Mouse (Mus musculus): ENCODE measurements around the gene Abca13. TPM values are rescaled to one million over a fixed set of nuclear protein-coding genes. Genes with fewer than 3 reads are reported as not detected.

Abca13 gene
- total RNA-seq, 2 experiments from 2014 or later, result not detected

DNA sequence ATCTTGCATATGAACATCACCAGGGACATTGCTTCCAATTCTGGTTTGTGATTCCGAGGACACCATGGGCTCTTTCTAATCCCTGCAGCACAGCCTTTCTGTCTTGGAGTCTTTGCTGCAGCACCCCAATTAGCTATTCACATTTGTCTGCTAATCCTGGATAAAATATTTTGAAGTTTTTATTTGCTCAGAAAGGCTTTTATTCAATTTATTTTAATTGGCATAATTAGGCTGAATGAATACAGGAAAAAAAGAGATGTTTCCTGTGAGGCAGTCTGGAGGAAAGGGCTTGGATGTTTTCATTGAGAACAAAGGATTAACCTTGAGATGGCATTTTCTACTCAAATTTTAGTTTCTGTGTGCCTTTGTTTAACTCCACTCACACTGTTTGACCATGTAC lies 428.2 kb downstream of the Abca13 start:
- intact Hi-C loops (cut with DNase I; ENCODE audit: low total_unique reads), result no loop called here
- no peak for DNase-seq

DNA sequence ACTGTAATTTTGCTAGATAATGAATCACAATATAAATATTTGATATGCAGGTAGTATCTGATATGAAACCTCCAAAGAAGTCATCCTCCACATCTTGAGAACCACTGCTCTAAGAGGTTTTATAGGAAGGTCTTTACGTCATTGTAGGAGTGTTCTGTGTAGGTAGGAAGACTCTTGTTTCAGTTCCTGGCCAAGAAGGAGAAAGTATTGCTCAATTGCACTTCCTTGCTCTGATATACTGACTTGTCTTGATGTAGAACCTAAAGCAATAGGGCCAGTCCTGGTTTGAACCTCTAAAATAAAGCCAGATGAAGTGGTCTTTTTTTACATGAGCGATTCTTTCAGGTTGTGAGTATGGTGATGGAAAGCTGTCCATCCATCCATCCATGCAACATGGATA lies 431.1 kb downstream of the Abca13 start:
- no peak for DNase-seq

DNA sequence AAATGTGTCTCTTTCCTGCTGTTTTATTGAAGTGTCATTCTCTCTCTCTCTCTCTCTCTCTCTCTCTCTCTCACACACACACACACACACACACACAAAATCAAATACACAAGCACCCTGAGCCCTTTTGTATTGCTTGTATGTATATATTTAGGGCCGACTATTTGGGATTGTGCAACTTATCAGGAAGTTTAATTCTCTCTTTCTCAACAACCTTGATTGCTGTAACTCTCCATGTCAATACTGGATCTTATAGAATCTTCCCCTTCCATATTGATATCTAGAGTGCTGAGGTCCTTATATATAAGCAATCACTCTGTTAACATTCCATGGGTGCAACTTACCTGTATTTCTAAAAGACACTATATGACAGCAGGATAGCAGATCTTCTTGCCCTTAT lies 433.0 kb downstream of the Abca13 start:
- no peak for DNase-seq
- intact Hi-C loops (cut with DNase I; ENCODE audit: low total_unique reads), result no loop called here

More for the DNA sequence above, 431.1 kb downstream of the Abca13 start:
- intact Hi-C loops (cut with DNase I; ENCODE audit: low total_unique reads), result no loop called here

GRCm38 (mm10) chr11:9625812-9626211 lies 434.1 kb downstream of the Abca13 start:
- intact Hi-C loops (cut with DNase I; ENCODE audit: low total_unique reads), result no loop called here
- DNase-seq, result no peak

GRCm38 (mm10) chr11:9647272-9647671 lies 455.5 kb downstream of the Abca13 start:
- intact Hi-C loops (cut with DNase I; ENCODE audit: low total_unique reads), result no loop called here

DNA sequence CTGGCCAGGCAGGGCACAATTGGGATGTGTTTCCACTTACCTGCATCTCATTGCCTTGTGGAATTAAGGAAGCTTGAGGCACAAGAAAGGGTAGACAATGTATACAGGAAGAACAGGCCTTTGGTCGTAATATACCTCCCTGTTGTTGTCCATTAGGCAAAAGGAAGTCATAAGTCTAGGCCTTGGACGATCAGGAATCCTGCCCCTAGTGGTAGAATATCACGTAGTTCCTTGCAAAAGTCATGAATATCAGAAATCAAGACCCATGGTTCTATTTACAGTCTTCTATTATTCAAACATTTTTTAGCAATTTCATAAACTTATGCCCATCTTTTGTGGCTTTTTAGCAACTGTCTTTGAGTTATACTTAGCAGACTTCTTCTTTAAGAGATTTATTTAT lies 456.2 kb downstream of the Abca13 start:
- intact Hi-C loops (cut with DNase I; ENCODE audit: low total_unique reads), result no loop called here
- no peak for DNase-seq

More at GRCm38 (mm10) chr11:9647272-9647671, 455.5 kb downstream of the Abca13 start:
- no peak for DNase-seq

DNA sequence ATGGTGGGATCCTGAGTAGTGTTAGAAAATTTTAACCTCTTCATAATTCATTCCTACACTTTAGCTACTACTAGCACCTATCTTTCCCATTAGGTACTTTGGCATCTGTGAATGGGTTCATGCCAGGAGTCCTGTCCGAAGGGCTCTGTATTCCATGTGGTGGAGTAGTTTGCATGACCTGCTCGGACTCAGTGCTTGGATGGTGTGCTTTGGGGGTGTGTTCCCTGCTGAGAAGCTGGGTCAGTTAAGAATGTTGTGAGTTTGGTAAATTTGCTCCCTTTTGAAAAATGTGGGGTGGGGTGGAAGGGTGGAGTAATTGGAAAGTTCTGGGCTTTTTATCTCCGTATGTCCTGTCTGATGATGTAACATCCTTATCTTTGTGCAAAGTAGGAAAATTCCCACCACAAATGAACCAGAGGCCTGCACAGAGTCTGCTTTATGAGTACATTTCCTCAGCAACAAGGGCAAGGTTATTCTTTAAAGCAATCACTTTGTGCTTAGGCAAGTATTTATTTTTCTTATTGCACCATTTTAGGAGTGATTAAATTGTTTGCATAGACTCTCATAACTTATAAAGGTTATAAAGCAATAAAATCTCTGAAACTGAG lies 475.0 kb downstream of the Abca13 start:
- no peak for DNase-seq
- intact Hi-C loops (cut with DNase I; ENCODE audit: low total_unique reads), result no loop called here

DNA sequence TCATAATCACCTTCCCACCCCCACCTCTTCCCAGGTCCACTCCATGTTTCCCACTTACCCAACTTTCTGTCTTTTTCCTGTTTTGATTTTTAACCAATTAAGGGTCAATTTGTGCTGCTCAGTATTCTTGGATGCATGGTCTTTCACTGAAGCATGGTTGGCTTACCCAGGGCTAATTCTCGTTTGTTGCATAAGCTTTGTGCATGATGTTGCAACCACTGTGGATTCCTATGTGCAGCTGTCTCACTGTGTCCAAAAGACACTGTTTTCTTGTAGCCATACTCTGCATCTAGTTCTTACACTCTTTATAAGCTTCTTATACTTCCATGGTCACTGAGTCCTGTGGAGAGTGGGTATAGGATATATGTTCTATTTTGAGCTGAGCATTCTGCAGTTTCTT lies 477.7 kb downstream of the Abca13 start:
- DNase-seq, result no peak

GRCm38 (mm10) chr11:9684952-9685351 lies 493.2 kb downstream of the Abca13 start:
- intact Hi-C loops (cut with DNase I; ENCODE audit: low total_unique reads), result no loop called here
- no peak for DNase-seq

More for the DNA sequence above, 477.7 kb downstream of the Abca13 start:
- intact Hi-C loops (cut with DNase I; ENCODE audit: low total_unique reads), result no loop called here

DNA sequence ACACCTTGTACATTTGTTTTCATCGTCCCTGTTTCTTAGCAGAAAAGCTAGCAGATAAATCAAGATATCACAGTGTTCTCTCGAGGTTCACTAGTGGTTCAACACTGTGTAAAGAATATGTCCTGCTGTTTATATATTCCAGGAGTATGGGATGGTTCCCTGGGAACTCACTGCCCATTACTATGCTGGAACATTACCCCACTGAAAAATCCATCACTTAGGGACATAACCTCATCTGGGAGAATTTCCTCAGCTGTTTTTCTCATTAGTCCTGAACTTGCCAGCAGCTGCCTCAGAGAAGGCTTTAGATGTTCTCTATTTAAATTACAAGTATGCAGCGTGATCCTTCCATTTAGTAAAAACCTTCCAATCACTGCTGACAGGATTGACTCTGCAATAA lies 513.4 kb downstream of the Abca13 start:
- DNase-seq, result no peak
- intact Hi-C loops (cut with DNase I; ENCODE audit: low total_unique reads), result no loop called here

- intact Hi-C loops (cut with DNase I; ENCODE audit: low total_unique reads), result no loop called here
- no peak for DNase-seq
Measured at GRCm38 (mm10) chr11:9727810-9728490, 536.2 kb downstream of the Abca13 start.

DNA sequence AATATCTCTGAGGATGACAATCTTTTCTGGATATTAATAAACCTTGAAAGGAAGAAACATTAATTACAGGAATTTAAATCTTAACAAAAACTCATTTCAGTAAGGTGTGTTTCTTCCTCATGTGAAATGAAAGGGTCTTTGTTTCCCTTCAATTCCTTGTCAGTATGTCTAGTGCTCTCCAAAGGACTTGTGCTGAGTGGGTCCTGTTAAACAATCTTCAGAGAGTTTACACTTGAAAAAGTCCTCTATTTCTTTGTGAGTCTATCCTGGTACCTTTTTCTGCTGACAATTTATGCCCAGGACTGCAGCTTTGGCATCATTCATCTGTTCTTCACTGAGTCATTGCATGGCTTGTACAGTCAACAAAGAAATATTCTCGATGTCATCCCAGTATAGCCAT lies 539.6 kb downstream of the Abca13 start:
- DNase-seq, result no peak
- intact Hi-C loops (cut with DNase I; ENCODE audit: low total_unique reads), result no loop called here

Other genes with a start within 250 kb of the Abca13 start
- not detected for gene Pkd1l1, start 218.7 kb upstream of the Abca13 start, total RNA-seq (2021)
- 1 to 10 TPM; 6.5 to 6.9 TPM for gene Hus1, start 180.8 kb upstream of the Abca13 start, total RNA-seq (2021)
- not detected for gene Gm11992, start 143.3 kb upstream of the Abca13 start, total RNA-seq (2021)
- not detected for gene Sun3, start 143.0 kb upstream of the Abca13 start, total RNA-seq (2021)
- gene Upp1, start 73.8 kb upstream of the Abca13 start, total RNA-seq (2021), result 1 to 10 TPM; 1.1 to 1.3 TPM

Measured in gastrocnemius, postnatal 14 days (tissue).